Mouse (Mus musculus): ENCODE results near the gene Rad21l.

- no peak for TF ChIP-seq POLR2A (IDR thresholded peaks at IDR 0.05; ENCODE audit: borderline replicate concordance, extremely low read depth, low read depth, low read length)
- no peak for TF ChIP-seq CTCF (IDR thresholded peaks at IDR 0.05; ENCODE audit: insufficient read depth, low read length)
These were observed 39.0 kb downstream of the Rad21l start for GRCm38 (mm10) chr2:151629310-151629709.

Measured in lung, adult 2 months (tissue).